11 mouse cellular contexts compared by ENCODE assay signal in genomic region chr14:98414201-98414600, GRCm38 (mm10).
DNase-seq lines count a peak whose midpoint lies in the region; ATAC-seq and TF ChIP-seq lines count a peak whose summit lies in the region.
"Had no signal": no experiment of that assay in that cellular context is flagged by ENCODE, and none has a peak within 500 bp of the region (broad histone marks: within the 10 kb centered on the region; RNA-seq: fewer than 3 reads in every experiment).

No protein-coding gene starts in this region.

- WGBS in kidney, adult 2 months = 61% methylated on average over 7 of the region's 7 CpGs

- H3K4me3 ChIP-seq in kidney, adult 2 months (ENCODE audit: insufficient read depth, low read depth, low read length) = no peak overlapping the region
- H3K4me3 ChIP-seq: embryonic facial prominence, embryonic 12.5 days had no signal

- H3K36me3 ChIP-seq in kidney, adult 2 months (ENCODE audit: control insufficient read depth, insufficient read depth, low read length) = no peaks in the 10 kb centered on the region
- H3K36me3 ChIP-seq: embryonic facial prominence, embryonic 12.5 days had no signal

- ATAC-seq in megakaryocyte progenitor cell, adult 5-6 weeks (replicated peaks; ENCODE audit: poor library complexity) = peak; percentile 88

- H3K27ac ChIP-seq in kidney, adult 2 months (ENCODE audit: insufficient read depth, low read depth, low read length) = no peak overlapping the region
- H3K27ac ChIP-seq: embryonic facial prominence, embryonic 12.5 days had no signal

- no peaks in the 10 kb centered on the region for H3K4me1 ChIP-seq in kidney, adult 2 months (ENCODE audit: control insufficient read depth, insufficient read depth, low read length)
- H3K4me1 ChIP-seq: embryonic facial prominence, embryonic 12.5 days had no signal

- H3K27me3 ChIP-seq in kidney, adult 2 months (replicated peaks; ENCODE audit: control insufficient read depth, insufficient read depth, low read length) = no peaks in the 10 kb centered on the region
- H3K27me3 ChIP-seq: embryonic facial prominence, embryonic 12.5 days had no signal

- TF ChIP-seq POLR2A in kidney, adult 2 months (IDR thresholded peaks at IDR 0.05; ENCODE audit: low read depth, low read length) = no peak

- TF ChIP-seq CTCF in kidney, adult 2 months (conservative IDR thresholded peaks at IDR 0.05; ENCODE audit: insufficient read depth, insufficient read length, low read depth, low read length) = no peak

- DNase-seq in kidney, adult 2 months = peak; percentile 2
- DNase-seq in kidney, postnatal 10 days = no peak
- peak; percentile 46 for DNase-seq in ES-CJ7 (ENCODE audit: low read depth, low spot score)
- peak; percentile 74 for DNase-seq in embryo, embryonic 10.5 days (ENCODE audit: low spot score)
- DNase-seq in layer of hippocampus, postnatal 36 days = no peak
- DNase-seq in cerebellum, adult 11-12 months = no peak
- no peak for DNase-seq in T-cell, adult 2 months (ENCODE audit: low spot score)
- DNase-seq: heart, adult 11 months; right cerebral cortex, postnatal 4 days had no signal

Comparison
In these comparisons a context has a peak if more than half of its experiments do, and no peak if none do; other contexts are left out.
1. DNase-seq: peak in kidney, adult 2 months (single experiment), ES-CJ7 (single experiment) and embryo, embryonic 10.5 days (single experiment); none in kidney, postnatal 10 days (single experiment), layer of hippocampus, postnatal 36 days (0 of 2), cerebellum, adult 11-12 months (single experiment) and T-cell, adult 2 months (single experiment).